Mouse (Mus musculus) neural tube, embryonic 12.5 days (tissue): ENCODE data around the gene Susd6. TPM values are rescaled to one million over a fixed set of nuclear protein-coding genes. Genes with fewer than 3 reads are reported as not detected.

Source experiments
- ATAC-seq: fragments of 200-750 bp; cut with Nextera tagmentation; 2 replicates; pipeline ENCODE4 v1.8.0; 2017; ENCODE audit warnings: low read depth, mild to moderate bottlenecking, moderate TSS enrichment, moderate library complexity; ENCODE audit not compliant: low FRiP score
- H3K27ac ChIP-seq: fragments of 300-500 bp; sonication (generic); 2 replicates; pipeline ENCODE4 v1.5.1; 2016
- H3K27me3 ChIP-seq: fragments of 300-500 bp; sonication (generic); replicated peaks from 2 replicates; pipeline ENCODE4 v1.6.1; 2016; ENCODE audit warnings: mild to moderate bottlenecking
- H3K36me3 ChIP-seq: fragments of 300-500 bp; sonication (generic); 2 replicates; pipeline ENCODE4 v1.6.1; 2016; ENCODE audit warnings: mild to moderate bottlenecking
- H3K4me1 ChIP-seq: fragments of 300-500 bp; sonication (generic); 2 replicates; pipeline ENCODE4 v1.6.1; 2016
- H3K4me2 ChIP-seq: fragments of 300-500 bp; sonication (generic); replicated peaks from 2 replicates; pipeline ENCODE4 v1.6.1; 2016; ENCODE audit warnings: mild to moderate bottlenecking
- H3K4me3 ChIP-seq: fragments of 300-500 bp; sonication (generic); 2 replicates; pipeline ENCODE4 v1.5.1; 2016
- H3K9ac ChIP-seq: fragments of 300-500 bp; sonication (generic); 2 replicates; pipeline ENCODE4 v1.6.1; 2016; ENCODE audit warnings: mild to moderate bottlenecking
- H3K9me3 ChIP-seq: fragments of 300-500 bp; sonication (generic); 2 replicates; pipeline ENCODE4 v1.6.1; 2016; ENCODE audit warnings: mild to moderate bottlenecking
- WGBS: fragments of 180-500 bp; shearing (Covaris S2); methylation state at CpG from one replicate; pipeline ENCODE4 v1.1.7; 2016; 5-methylcytosine and 5-hydroxymethylcytosine counted together
- polyA plus RNA-seq: library from polyadenylated mRNA; unstranded; fragments of >200 nt; fragmentation: Nextera tagmentation; extraction: Ambion mirVana; gene quantifications from 2 replicates; pipeline ENCODE4 v1.2.1, GENCODE M21; 2016

The Susd6 gene
- polyA plus RNA-seq, 1 experiment from 2014 or later = 19.5 TPM

DNA sequence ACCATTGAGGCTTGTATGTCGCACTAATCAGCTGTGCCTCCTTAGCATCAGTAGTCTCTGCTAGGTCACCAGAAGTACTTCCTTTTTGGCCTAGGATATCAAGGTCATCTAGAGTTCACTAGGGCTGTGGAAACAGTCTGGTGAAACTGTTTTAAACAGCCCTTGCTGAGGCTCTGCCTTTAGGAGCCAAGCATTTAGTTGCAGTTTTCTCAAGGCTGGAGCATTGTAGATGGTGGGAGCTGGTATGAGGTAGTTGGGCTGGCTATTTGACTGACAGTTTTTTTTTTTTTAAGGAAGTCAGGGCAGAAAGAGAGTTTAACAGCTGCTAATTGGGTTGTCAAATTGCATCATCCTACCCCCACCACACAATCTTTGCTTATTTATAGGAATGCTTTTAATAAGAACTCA lies 56.6 kb downstream of the Susd6 start:
- Histone ChIP-seq H3K9ac (no peak overlapping the region), H3K4me3 (no peak overlapping the region), H3K27ac (no peak overlapping the region), H3K4me2 (no peak overlapping the region), H3K36me3 (no peaks in the 10 kb centered on the region), H3K4me1 (peaks cover 19% of the 10 kb centered on the region), H3K27me3 (no peaks in the 10 kb centered on the region), H3K9me3 (no peaks in the 10 kb centered on the region)
- ATAC-seq = no peak
- 88% methylated on average over 1 of the region's 1 CpGs for WGBS

- H3K9ac ChIP-seq = no peak overlapping the region
- no peaks in the 10 kb centered on the region for H3K9me3 ChIP-seq
- 85% methylated on average over 1 of the region's 1 CpGs for WGBS
- H3K27me3 ChIP-seq = no peaks in the 10 kb centered on the region
- no peak overlapping the region for H3K4me2 ChIP-seq
- no peak overlapping the region for H3K27ac ChIP-seq
- ATAC-seq = no peak
- no peak overlapping the region for H3K4me3 ChIP-seq
- peaks cover 13% of the 10 kb centered on the region for H3K4me1 ChIP-seq
- H3K36me3 ChIP-seq = no peaks in the 10 kb centered on the region
Measured at GRCm38 (mm10) chr12:80852001-80852400, 61.7 kb downstream of the Susd6 start.

GRCm38 (mm10) chr12:80853737-80854136 lies 63.4 kb downstream of the Susd6 start:
- Histone ChIP-seq H3K4me3 (no peak overlapping the region), H3K4me2 (no peak overlapping the region), H3K9ac (no peak overlapping the region), H3K4me1 (peaks cover 14% of the 10 kb centered on the region), H3K9me3 (no peaks in the 10 kb centered on the region), H3K27ac (no peak overlapping the region), H3K27me3 (no peaks in the 10 kb centered on the region), H3K36me3 (no peaks in the 10 kb centered on the region)
- no peak for ATAC-seq
- 83% methylated on average over 3 of the region's 3 CpGs for WGBS

- no peak for ATAC-seq
- no peak overlapping the region for H3K9ac ChIP-seq
- 91% methylated on average over 4 of the region's 4 CpGs for WGBS
- no peak overlapping the region for H3K4me2 ChIP-seq
- H3K27me3 ChIP-seq = no peaks in the 10 kb centered on the region
- peaks cover 14% of the 10 kb centered on the region for H3K4me1 ChIP-seq
- no peaks in the 10 kb centered on the region for H3K36me3 ChIP-seq
- H3K27ac ChIP-seq = no peak overlapping the region
- no peaks in the 10 kb centered on the region for H3K9me3 ChIP-seq
- no peak overlapping the region for H3K4me3 ChIP-seq
Measured at GRCm38 (mm10) chr12:80854671-80855070, 64.4 kb downstream of the Susd6 start.

DNA sequence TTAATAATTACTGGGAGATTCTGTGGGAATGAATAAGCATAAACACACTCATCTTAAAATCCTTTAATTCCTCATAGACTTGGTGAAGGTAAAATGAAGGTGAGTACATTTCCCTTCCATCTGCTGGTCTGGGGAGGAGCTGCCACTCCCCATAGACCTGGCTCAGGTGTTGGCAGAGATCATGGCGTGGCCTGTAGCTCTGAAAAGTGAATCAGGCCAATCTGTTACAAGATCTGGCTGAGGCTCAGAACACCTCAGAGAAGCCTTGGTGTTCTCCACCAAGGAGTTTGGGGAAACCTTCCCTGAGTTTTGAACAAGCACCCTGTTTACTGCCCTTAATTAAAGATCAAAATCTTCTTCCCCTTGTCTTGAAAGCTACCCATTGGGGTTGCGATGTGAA lies 64.8 kb downstream of the Susd6 start:
- Histone ChIP-seq H3K36me3 (no peaks in the 10 kb centered on the region), H3K4me1 (peaks cover 14% of the 10 kb centered on the region), H3K9me3 (no peaks in the 10 kb centered on the region), H3K4me3 (no peak overlapping the region), H3K4me2 (no peak overlapping the region), H3K9ac (no peak overlapping the region), H3K27me3 (no peaks in the 10 kb centered on the region), H3K27ac (no peak overlapping the region)
- no peak for ATAC-seq
- WGBS = 93% methylated on average over 2 of the region's 2 CpGs

DNA sequence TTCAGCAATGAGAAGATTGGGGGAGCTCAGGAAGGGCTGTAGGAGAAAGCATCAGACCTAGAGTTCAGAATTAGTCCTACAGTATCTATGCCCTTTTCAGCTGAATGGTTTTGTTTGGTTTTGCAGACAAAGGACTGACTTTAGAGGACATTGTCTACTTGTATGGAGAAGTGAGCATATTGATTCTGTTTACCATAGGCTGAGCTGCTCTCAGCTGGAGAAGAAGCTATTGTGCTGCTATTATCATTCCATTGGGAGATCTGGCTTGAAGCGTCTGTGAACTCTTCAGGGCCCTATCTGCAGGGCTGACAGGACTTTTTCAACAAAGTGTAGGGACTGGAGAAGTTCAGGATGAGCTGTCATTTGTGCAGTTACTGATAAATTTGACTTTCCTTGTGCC lies 65.3 kb downstream of the Susd6 start:
- Histone ChIP-seq H3K9me3 (no peaks in the 10 kb centered on the region), H3K27ac (no peak overlapping the region), H3K4me2 (no peak overlapping the region), H3K4me1 (peaks cover 14% of the 10 kb centered on the region), H3K9ac (no peak overlapping the region), H3K36me3 (no peaks in the 10 kb centered on the region), H3K4me3 (no peak overlapping the region), H3K27me3 (no peaks in the 10 kb centered on the region)
- 26% methylated on average over 1 of the region's 1 CpGs for WGBS
- ATAC-seq = no peak

DNA sequence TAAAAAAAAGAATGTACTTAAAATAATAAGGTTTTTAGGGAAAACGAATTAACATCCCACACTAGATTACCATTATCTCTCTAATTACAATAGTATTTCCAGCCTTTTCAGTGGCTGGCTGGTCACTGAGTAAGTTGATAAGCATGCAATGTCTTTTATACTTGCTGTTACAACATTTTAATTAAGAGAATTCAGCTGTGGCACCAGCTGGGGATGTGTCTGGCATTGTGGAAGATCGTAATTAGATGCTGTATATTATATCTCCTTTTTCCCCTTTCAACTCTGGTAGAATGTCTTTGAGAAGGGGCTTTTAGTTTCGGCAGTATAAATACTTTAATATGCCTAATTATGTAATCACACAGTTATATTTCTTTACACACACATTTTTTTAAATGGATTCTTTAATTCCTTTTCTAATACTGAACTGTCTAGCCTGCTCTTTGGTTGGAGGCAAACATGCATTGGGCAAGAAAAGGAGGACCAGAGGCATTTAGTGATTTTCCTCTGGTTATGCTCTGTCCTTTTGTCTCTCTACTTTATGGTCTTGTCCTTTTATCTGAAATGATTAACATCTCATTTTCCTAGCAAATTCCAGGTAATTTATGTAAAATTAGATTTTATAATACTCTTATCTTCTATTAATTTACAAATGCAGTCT lies 67.5 kb downstream of the Susd6 start:
- Histone ChIP-seq H3K9me3 (no peaks in the 10 kb centered on the region), H3K9ac (no peak overlapping the region), H3K27me3 (no peaks in the 10 kb centered on the region), H3K4me2 (no peak overlapping the region), H3K4me3 (no peak overlapping the region), H3K36me3 (no peaks in the 10 kb centered on the region), H3K4me1 (peaks cover 14% of the 10 kb centered on the region), H3K27ac (no peak overlapping the region)
- 42% methylated on average over 3 of the region's 3 CpGs for WGBS
- ATAC-seq = peak; percentile 44

DNA sequence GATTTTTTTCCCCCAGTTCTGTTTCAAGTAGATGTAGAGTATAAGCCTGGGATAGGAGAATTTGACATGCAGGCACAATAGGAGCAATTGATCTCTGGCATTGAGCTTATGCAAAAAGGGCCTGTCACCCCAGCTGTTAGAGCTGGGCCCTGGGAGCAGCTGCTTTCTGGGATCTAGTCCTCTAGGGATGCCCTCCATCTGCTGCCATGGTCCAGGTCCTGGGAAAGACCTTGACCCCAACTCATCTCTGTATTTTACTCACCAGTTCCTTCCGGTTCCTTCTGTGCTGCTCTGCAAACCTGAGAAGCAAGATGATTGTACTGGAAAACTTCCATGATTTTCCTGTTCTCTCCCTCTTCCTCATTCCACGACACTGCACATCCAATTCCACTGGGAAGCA lies 68.0 kb downstream of the Susd6 start:
- H3K27ac ChIP-seq = no peak overlapping the region
- no peaks in the 10 kb centered on the region for H3K9me3 ChIP-seq
- H3K4me1 ChIP-seq = peaks cover 14% of the 10 kb centered on the region
- no peak overlapping the region for H3K4me2 ChIP-seq
- no peaks in the 10 kb centered on the region for H3K27me3 ChIP-seq
- 47% methylated on average over 2 of the region's 2 CpGs for WGBS
- H3K9ac ChIP-seq = no peak overlapping the region
- no peak overlapping the region for H3K4me3 ChIP-seq
- ATAC-seq = peak; percentile 65
- no peaks in the 10 kb centered on the region for H3K36me3 ChIP-seq

GRCm38 (mm10) chr12:80861916-80862315 lies 71.6 kb downstream of the Susd6 start:
- no peak for ATAC-seq
- Histone ChIP-seq H3K4me2 (no peak overlapping the region), H3K36me3 (no peaks in the 10 kb centered on the region), H3K4me3 (no peak overlapping the region), H3K9me3 (no peaks in the 10 kb centered on the region), H3K27ac (no peak overlapping the region), H3K27me3 (no peaks in the 10 kb centered on the region), H3K9ac (no peak overlapping the region), H3K4me1 (peaks cover 2% of the 10 kb centered on the region; the same call in 1 of the 2 replicates)
- WGBS = 8% methylated on average over 1 of the region's 1 CpGs

- Histone ChIP-seq H3K27me3 (no peaks in the 10 kb centered on the region), H3K4me3 (no peak overlapping the region), H3K9me3 (no peaks in the 10 kb centered on the region), H3K9ac (no peak overlapping the region), H3K4me2 (no peak overlapping the region), H3K27ac (no peak overlapping the region), H3K36me3 (no peaks in the 10 kb centered on the region), H3K4me1 (no peaks in the 10 kb centered on the region)
- no peak for ATAC-seq
- WGBS = 65% methylated on average over 2 of the region's 2 CpGs
Measured at GRCm38 (mm10) chr12:80863370-80863769, 73.1 kb downstream of the Susd6 start.

DNA sequence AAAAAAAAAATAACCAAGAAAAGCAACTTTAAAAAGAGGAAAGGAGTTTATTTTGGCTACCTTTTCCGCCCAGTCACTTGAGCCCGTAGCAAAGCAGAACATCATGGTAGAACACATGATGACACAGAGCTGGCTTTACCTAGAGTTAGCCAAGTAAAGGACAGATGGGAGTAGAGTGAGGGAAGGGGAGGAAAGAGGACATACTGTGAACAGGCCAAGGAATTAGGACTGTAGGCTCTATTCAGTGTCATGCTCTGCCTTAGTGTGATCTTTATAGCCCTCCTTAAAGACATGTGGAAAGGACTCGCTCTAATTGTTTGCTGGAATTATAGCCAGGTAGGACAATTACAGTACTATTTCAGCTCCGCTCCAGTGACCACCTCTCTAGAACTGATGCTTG lies 74.9 kb downstream of the Susd6 start:
- Histone ChIP-seq H3K4me3 (no peak overlapping the region), H3K9me3 (no peaks in the 10 kb centered on the region), H3K4me1 (no peaks in the 10 kb centered on the region), H3K36me3 (peaks cover 3% of the 10 kb centered on the region), H3K27me3 (no peaks in the 10 kb centered on the region), H3K9ac (no peak overlapping the region), H3K27ac (no peak overlapping the region), H3K4me2 (no peak overlapping the region)
- ATAC-seq = no peak
- WGBS = 86% methylated on average over 4 of the region's 4 CpGs

DNA sequence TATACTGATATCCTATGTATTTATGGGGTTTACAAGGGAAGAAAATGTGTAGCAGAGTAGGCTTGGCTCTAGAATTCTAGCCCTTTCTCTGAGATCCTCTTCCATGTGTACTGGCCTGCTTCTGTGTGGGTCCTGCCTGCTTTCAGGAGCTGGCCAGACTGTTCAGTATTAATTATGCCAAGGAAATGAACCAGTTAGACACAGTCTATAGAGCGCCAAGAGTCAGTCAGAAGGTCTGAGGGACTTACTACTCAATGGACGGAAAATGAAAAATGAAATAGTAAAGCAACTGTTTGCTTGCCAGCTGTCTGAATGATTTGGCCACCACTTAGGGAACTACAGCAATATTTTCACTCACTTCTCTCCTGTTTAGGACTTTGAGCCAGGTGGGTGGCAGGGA lies 75.7 kb downstream of the Susd6 start:
- ATAC-seq = no peak
- no peaks in the 10 kb centered on the region for H3K9me3 ChIP-seq
- H3K36me3 ChIP-seq = peaks cover 7% of the 10 kb centered on the region
- H3K4me2 ChIP-seq = no peak overlapping the region
- no peaks in the 10 kb centered on the region for H3K4me1 ChIP-seq
- no peak overlapping the region for H3K27ac ChIP-seq
- WGBS = 84% methylated on average over 2 of the region's 2 CpGs
- H3K4me3 ChIP-seq = no peak overlapping the region
- no peak overlapping the region for H3K9ac ChIP-seq
- H3K27me3 ChIP-seq = no peaks in the 10 kb centered on the region

- Histone ChIP-seq H3K4me3 (no peak overlapping the region), H3K9ac (no peak overlapping the region), H3K4me2 (no peak overlapping the region), H3K4me1 (no peaks in the 10 kb centered on the region), H3K27ac (no peak overlapping the region), H3K9me3 (no peaks in the 10 kb centered on the region), H3K27me3 (no peaks in the 10 kb centered on the region), H3K36me3 (peaks cover 7% of the 10 kb centered on the region)
- ATAC-seq = no peak
- 83% methylated on average over 3 of the region's 3 CpGs for WGBS
Measured at GRCm38 (mm10) chr12:80867083-80867482, 76.8 kb downstream of the Susd6 start.
